Mouse (Mus musculus): Measurements from ENCODE around the gene Rtl8a. TPM values are rescaled to one million over a fixed set of nuclear protein-coding genes. Genes with fewer than 3 reads are reported as not detected.
"Not testable (repeated sequence)": the region's sequence is repeated elsewhere in the genome, so short reads cannot be mapped to it uniquely, and the experiment has no call there.

The Rtl8a gene
- total RNA-seq (2021) = 100 to 1,000 TPM; 238 to 300 TPM

DNA sequence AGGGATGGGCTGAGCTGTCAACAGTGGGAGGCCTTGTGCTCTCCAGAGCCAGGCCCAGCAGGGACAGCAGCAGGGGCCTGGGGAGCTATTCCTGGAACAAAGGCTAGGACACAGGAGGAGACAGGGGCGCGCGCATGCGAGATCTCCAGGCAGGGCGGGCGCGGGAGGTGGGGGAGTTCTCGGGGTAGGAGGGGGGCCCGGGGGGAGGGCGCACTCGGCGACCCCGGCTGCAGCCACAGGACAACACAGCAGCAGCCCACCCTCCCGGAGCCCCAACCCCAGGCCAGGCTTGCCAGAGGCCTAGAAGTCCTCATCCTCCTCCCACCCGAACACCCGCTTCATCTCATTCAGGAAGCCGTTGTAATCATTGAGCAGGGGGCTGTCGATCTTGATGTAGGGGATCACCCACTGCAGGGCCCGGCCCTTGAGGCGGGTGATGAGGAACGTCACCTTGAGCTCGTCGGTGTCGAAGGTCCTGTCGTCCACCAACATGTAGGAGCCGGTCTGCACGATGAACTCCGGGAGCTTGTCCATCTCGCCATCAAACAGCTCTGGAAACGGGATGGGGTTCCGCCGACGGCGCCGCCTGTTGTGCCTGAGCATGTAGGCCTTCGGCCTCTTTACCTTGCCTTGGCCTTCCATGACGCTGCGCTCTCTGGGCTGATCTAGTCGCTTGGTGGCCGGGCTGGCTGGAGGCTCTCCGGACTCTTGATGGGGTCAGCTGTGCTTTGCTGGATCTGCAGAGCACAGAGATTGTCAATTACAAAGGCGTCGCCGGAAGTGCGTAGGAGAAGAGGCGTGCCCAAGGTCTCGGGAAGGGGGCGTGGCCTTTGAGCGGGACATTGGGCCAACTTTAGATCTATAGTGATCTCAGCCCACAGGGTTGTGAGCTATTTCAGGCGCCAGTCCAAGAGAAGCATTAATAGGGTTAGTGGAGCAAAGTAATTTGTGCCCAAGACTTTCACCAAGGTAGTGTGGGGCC lies at the start of gene Rtl8a:
Rtl8a (minus strand) TSS at position 703 of the 982 bp plus-strand sequence.
- intact Hi-C loops (cut with DNase I) = not testable (repeated sequence)
- peak; percentile 82 for DNase-seq

DNA sequence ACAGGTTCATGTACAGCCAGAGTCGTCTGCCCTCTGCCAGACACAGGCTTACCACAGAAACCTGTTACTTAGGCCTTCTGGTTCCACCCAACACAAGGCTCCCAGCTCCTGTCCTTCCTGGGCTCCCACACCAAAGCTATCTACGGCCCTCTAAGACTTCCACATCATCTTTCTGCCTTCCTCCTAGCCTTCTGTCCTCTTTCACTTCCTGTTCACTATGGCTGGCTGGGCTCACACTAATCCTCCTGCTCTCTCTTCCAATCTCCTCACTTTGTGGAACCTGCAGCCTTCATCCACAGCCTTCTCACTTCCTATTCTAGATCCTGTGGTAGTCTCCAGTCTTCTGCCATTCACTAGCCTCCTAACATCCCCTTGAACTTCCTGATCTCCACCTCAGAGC lies 49.7 kb upstream of the Rtl8a start:
- intact Hi-C loops (cut with DNase I) = no loop called here
- DNase-seq = no peak

- DNase-seq = no peak
- intact Hi-C loops (cut with DNase I) = no loop called here
These were observed 48.6 kb upstream of the Rtl8a start for GRCm38 (mm10) chrX:53692065-53692464.

- intact Hi-C loops (cut with DNase I); DNase-seq: not testable (repeated sequence)
These were observed 41.2 kb upstream of the Rtl8a start for GRCm38 (mm10) chrX:53684676-53685075.

DNA sequence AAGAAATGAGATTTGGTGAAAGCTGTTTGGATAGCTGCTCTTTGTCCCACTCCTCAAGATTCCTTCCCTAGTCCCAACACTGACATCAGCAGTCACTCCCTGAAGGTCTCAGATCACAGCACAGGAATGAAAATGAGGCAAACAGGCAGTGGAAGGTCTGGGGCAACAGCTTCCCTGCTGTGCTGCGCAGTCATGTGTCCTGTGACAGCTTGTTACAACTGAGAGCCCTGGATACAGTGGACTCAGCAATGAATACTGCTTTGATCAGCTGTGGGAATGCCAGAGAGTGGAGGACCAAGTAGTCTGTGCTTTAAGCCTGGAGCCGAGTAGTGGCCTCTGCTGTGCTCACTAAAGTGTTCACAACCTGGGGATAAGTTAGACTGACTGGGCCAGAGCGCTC lies 39.2 kb upstream of the Rtl8a start:
- intact Hi-C loops (cut with DNase I); DNase-seq: not testable (repeated sequence)

DNA sequence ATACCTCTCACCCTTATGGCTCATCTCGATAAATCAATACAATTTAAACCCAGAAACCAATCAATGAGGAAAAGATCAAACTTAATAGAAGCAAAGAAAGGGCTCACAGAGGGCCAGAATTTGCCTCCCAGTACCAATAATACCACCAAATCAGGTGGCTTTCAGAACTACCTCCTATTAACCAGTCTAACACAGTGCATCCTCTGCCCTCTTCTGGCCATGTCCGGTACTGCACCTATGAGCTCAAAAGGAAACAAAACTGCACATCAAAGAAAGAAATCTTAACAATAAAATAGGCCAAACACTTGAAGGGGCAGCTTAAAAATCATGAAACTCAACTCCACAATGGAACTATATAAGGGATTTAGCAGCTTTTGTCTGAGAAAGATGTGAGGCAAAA lies 33.5 kb upstream of the Rtl8a start:
- intact Hi-C loops (cut with DNase I) = not testable (repeated sequence)
- peak; percentile 67 for DNase-seq

DNA sequence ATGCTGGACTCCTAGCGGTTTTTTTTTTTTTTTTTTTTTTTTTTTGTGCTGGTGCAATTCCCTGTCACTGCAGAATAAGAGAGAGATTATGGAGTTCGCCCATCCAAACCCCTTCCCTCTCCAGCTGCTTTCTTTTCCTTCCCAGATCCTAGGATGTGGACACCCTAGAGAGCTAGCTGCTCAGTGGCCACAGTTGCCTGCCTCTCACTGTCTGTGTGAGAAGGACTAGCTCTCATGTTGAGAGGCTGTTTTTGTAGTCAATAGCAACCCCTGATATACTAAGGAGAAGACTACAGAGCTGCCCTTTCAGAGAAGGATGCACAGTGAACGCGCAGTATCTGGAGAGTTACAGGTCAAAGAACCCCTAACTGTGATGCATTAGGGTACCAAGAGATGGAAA lies 27.2 kb upstream of the Rtl8a start:
- not testable (repeated sequence) for DNase-seq
- intact Hi-C loops (cut with DNase I) = loop anchor here (5.0 kb wide), 1 partner anchor 63 kb away; the partner anchor contains the start of genes Gm14597 and Rtl8c

DNA sequence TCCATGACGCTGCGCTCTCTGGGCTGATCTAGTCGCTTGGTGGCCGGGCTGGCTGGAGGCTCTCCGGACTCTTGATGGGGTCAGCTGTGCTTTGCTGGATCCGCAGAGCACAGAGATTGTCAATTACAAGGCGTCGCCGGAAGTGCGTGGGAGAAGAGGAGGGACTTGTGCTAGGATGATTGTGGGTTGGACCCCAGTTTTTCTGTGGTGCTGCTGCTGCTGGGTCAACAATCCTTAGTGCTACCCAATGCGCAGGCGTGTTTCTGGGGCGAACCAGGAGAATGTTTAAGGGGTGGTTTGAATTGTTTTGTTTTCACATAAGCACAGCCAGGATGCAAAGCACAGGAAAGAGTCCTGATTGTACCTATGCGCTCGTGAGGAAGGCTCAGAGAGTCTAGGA lies 26.8 kb upstream of the Rtl8a start, which contains the start of gene Rtl8b:
Rtl8b (minus strand) TSS at position 115 of the 400 bp plus-strand sequence.
- intact Hi-C loops (cut with DNase I) = loop anchor here (5.0 kb wide), 1 partner anchor 63 kb away; the partner anchor contains the start of genes Gm14597 and Rtl8c
- peak; percentile 74 for DNase-seq

- not testable (repeated sequence) for DNase-seq
- intact Hi-C loops (cut with DNase I) = loop anchor here (5.0 kb wide), 1 partner anchor 62 kb away; the partner anchor contains the start of genes Gm14597 and Rtl8c
These were observed 26.2 kb upstream of the Rtl8a start for GRCm38 (mm10) chrX:53669557-53670270.

DNA sequence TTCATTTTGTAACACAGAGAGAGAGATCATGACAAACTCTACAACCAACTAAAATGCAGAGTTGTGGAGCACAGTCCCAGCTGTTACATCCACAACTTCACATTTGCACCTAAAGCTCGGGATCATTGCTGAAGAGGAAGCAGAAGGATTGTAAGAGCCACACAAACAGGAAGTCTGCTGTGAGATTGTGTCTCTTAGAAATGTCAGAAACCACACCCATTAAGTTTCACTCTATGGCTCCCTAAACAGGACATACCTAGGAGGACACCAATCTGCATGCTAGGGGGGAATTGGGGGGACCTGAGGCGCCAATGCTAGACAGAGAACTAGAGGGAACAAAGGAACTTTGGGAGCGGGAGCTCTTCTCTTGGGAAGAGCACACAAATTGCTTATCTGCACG lies 9.4 kb upstream of the Rtl8a start:
- intact Hi-C loops (cut with DNase I); DNase-seq: not testable (repeated sequence)

- intact Hi-C loops (cut with DNase I) = no loop called here
- no peak for DNase-seq
These were observed 2.4 kb upstream of the Rtl8a start for GRCm38 (mm10) chrX:53645885-53646284.

GRCm38 (mm10) chrX:53642604-53642979 lies 890 bp downstream of the Rtl8a start:
- intact Hi-C loops (cut with DNase I); DNase-seq: not testable (repeated sequence)

GRCm38 (mm10) chrX:53638107-53638506 lies 5.4 kb downstream of the Rtl8a start:
- DNase-seq; intact Hi-C loops (cut with DNase I): not testable (repeated sequence)

GRCm38 (mm10) chrX:53611395-53611794 lies 32.1 kb downstream of the Rtl8a start:
- intact Hi-C loops (cut with DNase I); DNase-seq: not testable (repeated sequence)

DNA sequence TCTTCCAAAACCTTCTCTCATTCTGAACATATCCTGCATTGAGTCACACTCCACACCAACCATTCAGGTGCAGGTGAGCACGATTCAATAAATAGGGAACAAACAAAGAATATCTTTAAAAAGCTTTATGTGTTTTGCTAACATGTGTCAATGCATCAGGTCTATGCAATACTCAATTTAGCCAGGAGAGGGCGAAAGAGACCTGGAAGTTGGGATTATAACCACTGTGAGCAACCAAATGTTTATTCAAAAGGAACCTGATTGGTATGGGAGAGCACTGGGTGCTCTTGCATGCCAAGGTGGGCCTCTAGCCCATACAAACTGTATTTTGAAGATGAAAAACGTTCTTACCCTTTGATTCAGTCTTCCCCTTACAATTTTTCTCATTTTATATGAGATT lies 32.9 kb downstream of the Rtl8a start:
- peak; percentile 36 for DNase-seq
- intact Hi-C loops (cut with DNase I) = no loop called here

- intact Hi-C loops (cut with DNase I) = loop anchor here (5.0 kb wide), 1 partner anchor 63 kb away; the partner anchor contains the start of gene Rtl8b
- DNase-seq = not testable (repeated sequence)
These were observed 34.6 kb downstream of the Rtl8a start, which contains the start of gene Gm14597 for GRCm38 (mm10) chrX:53608879-53609278. Gene Gm14597 (minus strand): TSS chrX:53608979.

- DNase-seq = peak; percentile 19
- intact Hi-C loops (cut with DNase I) = loop anchor here (5.0 kb wide), 1 partner anchor 64 kb away; the partner anchor contains the start of gene Rtl8b
These were observed 35.2 kb downstream of the Rtl8a start for GRCm38 (mm10) chrX:53608122-53608813.

DNA sequence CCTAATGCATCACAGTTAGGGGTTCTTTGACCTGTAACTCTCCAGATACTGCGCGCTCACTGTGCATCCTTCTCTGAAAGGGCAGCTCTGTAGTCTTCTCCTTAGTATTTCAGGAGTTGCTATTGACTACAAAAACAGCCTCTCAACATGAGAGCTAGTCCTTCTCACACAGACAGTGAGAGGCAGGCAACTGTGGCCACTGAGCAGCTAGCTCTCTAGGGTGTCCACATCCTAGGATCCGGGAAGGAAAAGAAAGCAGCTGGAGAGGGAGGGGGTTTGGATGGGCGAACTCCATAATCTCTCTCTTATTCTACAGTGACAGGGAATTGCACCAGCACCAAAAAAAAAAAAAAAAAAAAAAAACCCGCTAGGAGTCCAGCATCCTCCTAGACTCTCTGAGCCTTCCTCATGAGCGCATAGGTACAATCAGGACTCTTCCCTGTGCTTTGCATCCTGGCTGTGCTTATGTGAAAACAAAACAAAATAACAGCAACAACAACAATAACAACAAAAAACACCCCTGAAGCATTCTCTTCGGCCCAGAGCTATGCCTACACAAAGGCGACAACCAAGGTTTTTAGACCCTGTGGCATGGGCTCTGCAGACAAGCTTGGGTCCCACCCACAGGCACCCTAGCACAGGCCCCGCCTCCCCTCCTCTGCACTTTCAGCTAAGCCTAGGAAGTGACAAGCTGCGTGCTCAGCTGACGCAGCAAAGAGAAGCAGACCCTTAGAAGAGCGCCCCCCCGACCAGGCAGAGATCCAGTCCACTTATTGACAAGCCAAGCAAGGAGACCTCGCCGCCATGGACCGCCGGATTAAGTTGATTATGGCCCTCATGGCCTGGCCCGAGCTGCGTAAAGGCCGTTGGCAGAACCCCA lies 36.0 kb downstream of the Rtl8a start, which contains the start of gene Rtl8c:
Rtl8c (plus strand) TSS at position 791 of the 880 bp plus-strand sequence.
- DNase-seq = peak; percentile 82
- intact Hi-C loops (cut with DNase I) = loop anchor here (5.0 kb wide), 1 partner anchor 65 kb away; the partner anchor contains the start of gene Rtl8b

DNA sequence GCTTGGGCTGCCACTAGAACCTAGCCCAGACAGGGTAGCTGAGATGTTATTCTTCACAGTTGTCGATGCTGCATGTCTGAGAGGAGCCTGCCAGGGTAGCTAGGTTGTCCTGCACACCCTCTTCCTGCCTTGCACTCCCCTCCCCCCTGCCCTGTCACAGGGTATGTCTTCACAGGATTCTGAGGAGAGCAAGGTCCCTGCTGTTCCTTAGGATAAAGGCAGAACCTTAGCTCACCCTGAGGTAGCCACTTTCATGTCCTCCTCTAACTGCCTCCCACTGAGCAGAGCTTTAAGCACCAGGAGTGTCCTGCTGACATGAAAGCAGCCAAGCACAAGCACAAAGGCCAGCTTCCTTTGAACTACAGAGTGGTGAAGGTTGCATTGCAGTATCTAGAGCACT lies 37.3 kb downstream of the Rtl8a start:
- intact Hi-C loops (cut with DNase I) = loop anchor here (5.0 kb wide), 1 partner anchor 66 kb away; the partner anchor contains the start of gene Rtl8b

More for the DNA sequence above, 37.3 kb downstream of the Rtl8a start:
- DNase-seq = not testable (repeated sequence)
